Mouse (Mus musculus) cerebellum, adult 11 months (tissue): ENCODE measurements around the gene Tbc1d14.

Experiments
- DNase-seq: peaks from one replicate; pipeline ENCODE4 v3.0.0; 2022

Tbc1d14 gene

GRCm38 (mm10) chr5:36493919-36494318 is 99.2 kb downstream of the Tbc1d14 start:
- DNase-seq, result no peak

- no peak for DNase-seq
Observed at GRCm38 (mm10) chr5:36489225-36489624, 103.9 kb downstream of the Tbc1d14 start.

- no peak for DNase-seq
Observed at GRCm38 (mm10) chr5:36485306-36485705, 107.8 kb downstream of the Tbc1d14 start.

- peak; percentile 99 for DNase-seq
Observed at GRCm38 (mm10) chr5:36484171-36484990, 108.7 kb downstream of the Tbc1d14 start, which contains the start of the genes Tada2b and Ccdc96. Gene Tada2b (minus strand): TSS chr5:36484285. Gene Ccdc96 (plus strand): TSS chr5:36484588.

- peak; percentile 52 for DNase-seq
Observed at GRCm38 (mm10) chr5:36483203-36484101, 109.6 kb downstream of the Tbc1d14 start.

GRCm38 (mm10) chr5:36481114-36481513 is 112.0 kb downstream of the Tbc1d14 start:
- DNase-seq, result no peak

GRCm38 (mm10) chr5:36480398-36480797 is 112.7 kb downstream of the Tbc1d14 start:
- DNase-seq, result no peak

- no peak for DNase-seq
Observed at GRCm38 (mm10) chr5:36479735-36480134, 113.3 kb downstream of the Tbc1d14 start.

- no peak for DNase-seq
Observed at GRCm38 (mm10) chr5:36478540-36479420, 114.3 kb downstream of the Tbc1d14 start.

GRCm38 (mm10) chr5:36477486-36477885 is 115.6 kb downstream of the Tbc1d14 start:
- no peak for DNase-seq

- DNase-seq, result peak; percentile 56
Observed at GRCm38 (mm10) chr5:36474283-36474682, 118.8 kb downstream of the Tbc1d14 start.

- DNase-seq, result no peak
Observed at GRCm38 (mm10) chr5:36472876-36473655, 120.0 kb downstream of the Tbc1d14 start.

- no peak for DNase-seq
Observed at GRCm38 (mm10) chr5:36471206-36471605, 121.9 kb downstream of the Tbc1d14 start.

- DNase-seq, result no peak
Observed at GRCm38 (mm10) chr5:36465889-36466288, 127.2 kb downstream of the Tbc1d14 start.

GRCm38 (mm10) chr5:36464709-36465661 is 128.1 kb downstream of the Tbc1d14 start, which contains the start of gene Grpel1:
Gene Grpel1 (plus strand): TSS chr5:36464998.
- DNase-seq, result peak; percentile 99

GRCm38 (mm10) chr5:36463391-36463790 is 129.7 kb downstream of the Tbc1d14 start:
- no peak for DNase-seq

GRCm38 (mm10) chr5:36462810-36463209 is 130.3 kb downstream of the Tbc1d14 start:
- DNase-seq, result peak; percentile 69

GRCm38 (mm10) chr5:36461231-36461630 is 131.8 kb downstream of the Tbc1d14 start:
- no peak for DNase-seq

- DNase-seq, result no peak
Observed at GRCm38 (mm10) chr5:36460712-36461111, 132.4 kb downstream of the Tbc1d14 start.

- no peak for DNase-seq
Observed at GRCm38 (mm10) chr5:36458926-36459325, 134.2 kb downstream of the Tbc1d14 start.
